Mouse (Mus musculus): Measurements from ENCODE around the gene Prl2c3.

GRCm38 (mm10) chr13:12831769-12832168 lies 31.9 kb upstream of the Prl2c3 start:
- TF ChIP-seq CTCF (IDR thresholded peaks at IDR 0.05; ENCODE audit: control insufficient read depth, insufficient read depth, insufficient replicate concordance, low read depth, low read length) (no peak), POLR2A (IDR thresholded peaks at IDR 0.05; ENCODE audit: control insufficient read depth, low read depth, low read length) (no peak)
